Mouse (Mus musculus) olfactory bulb, adult 2 months (tissue): Measurements from ENCODE around the gene D17H6S53E.

ENCODE experiments used
- CTCF ChIP-seq: fragments of 200-500 bp; IDR thresholded peaks from 2 replicates; pipeline ENCODE4 v1.5.1; 2012; ENCODE audit warnings: low read depth, mild to moderate bottlenecking, low read length, moderate library complexity; ENCODE audit not compliant: insufficient read depth
- POLR2A ChIP-seq: fragments of 200-500 bp; IDR thresholded peaks from 2 replicates; pipeline ENCODE4 v1.6.1; 2012; ENCODE audit warnings: mild to moderate bottlenecking, low read depth, low read length, moderate library complexity; ENCODE audit not compliant: insufficient read depth

GRCm38 (mm10) chr17:35153077-35153476, 26.9 kb downstream of the D17H6S53E start:
- TF ChIP-seq CTCF, result no peak
- TF ChIP-seq POLR2A, result no peak
